Mouse (Mus musculus) 416B (cell line): ENCODE data around the gene Utf1.
A peak's percentile ranks its signal among the peaks of the same experiment; 100 is the strongest.

ENCODE experiments used
- DNase-seq: peaks from one replicate; pipeline ENCODE4 v3.0.0; 2011; ENCODE audit warnings: low read depth

The Utf1 gene

DNA sequence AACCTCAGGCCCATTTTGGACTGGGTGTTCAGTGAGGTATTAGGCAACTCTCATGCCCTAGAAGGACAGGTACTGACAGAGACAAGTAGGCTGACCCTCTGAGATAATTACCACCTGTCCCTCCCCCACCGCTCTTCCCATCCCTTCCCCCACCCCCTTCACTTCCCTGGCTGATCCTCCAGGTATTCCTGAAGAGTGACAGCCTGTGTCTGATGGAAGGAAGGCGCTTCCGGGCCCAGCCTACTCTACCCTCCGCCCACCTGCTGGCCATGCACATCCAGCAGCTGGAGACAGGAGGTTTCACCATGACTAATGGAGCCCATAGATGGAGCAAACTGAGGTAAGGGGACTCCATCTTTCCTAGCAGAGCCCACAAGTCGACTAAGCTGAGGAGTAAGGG is 5.8 kb upstream of the Utf1 start:
- no peak for DNase-seq

- DNase-seq = no peak
These were observed 2.9 kb upstream of the Utf1 start for GRCm38 (mm10) chr7:139940476-139941209.

- DNase-seq = no peak
These were observed 977 bp downstream of the Utf1 start for GRCm38 (mm10) chr7:139944291-139945240.

DNA sequence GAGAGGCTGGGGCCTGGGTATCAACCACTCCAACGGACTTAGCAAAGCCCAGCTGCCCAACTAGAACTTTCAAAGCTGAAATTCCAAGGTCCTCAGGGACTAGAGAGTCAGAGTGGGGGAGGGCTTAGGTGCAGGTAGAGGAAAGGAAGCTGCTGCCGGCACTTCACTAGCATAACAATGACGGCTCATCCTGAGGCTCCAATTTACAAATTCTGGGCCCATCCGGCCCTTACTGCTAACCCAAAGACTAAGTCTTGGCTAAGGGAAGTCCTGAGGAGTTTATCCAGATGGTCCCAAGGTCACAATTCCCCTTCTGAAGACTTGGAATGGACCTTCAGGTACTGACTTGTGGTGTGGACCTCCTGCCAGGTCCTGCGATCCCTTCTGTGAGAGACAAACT is 1.9 kb downstream of the Utf1 start:
- no peak for DNase-seq

GRCm38 (mm10) chr7:139946032-139946431 is 2.4 kb downstream of the Utf1 start:
- no peak for DNase-seq

GRCm38 (mm10) chr7:139949893-139950282 is 6.3 kb downstream of the Utf1 start:
- DNase-seq = peak; percentile 74

- peak; percentile 79 for DNase-seq
These were observed 6.8 kb downstream of the Utf1 start for GRCm38 (mm10) chr7:139950283-139950971.

DNA sequence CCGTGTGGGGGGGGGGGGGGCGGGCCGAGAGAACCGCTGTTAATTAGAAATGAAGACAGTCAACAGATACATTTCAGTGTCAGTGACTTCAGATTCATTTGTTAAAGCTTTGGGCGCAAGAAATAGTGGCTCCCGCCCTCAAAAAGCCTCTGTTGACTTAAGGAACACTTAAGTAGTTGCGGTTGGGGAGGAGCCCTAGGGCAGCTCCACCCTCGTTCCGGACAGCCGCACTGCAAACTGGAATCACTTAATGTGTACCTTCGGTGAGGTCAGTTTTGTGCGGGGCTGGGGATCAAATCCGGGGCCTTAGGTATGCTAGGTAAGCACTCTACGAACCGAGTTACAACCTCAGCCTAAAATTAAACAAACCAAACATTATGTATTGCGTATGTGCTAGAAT is 7.5 kb downstream of the Utf1 start:
- peak; percentile 85 for DNase-seq

- no peak for DNase-seq
These were observed 8.5 kb downstream of the Utf1 start for GRCm38 (mm10) chr7:139951991-139952633.

GRCm38 (mm10) chr7:139955505-139955904 is 11.9 kb downstream of the Utf1 start:
- DNase-seq = no peak

DNA sequence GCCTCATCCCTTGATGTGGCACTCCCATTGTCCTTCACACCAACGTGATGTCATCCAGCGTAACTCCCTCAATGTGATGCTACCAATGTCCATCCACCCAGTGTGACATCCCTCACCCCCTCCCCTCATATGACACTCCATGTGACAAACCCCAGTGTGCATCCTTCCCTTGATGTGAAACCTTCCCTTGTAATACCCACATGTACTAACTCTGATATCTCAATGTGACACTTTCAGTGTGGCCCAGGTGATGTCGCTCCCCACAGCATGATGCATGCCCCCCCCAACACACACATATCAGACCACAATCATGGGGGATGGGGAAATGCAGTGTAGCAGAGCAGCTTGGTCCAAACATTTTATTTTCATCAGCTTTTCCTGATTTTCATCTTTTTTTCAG is 13.1 kb downstream of the Utf1 start:
- no peak for DNase-seq

DNA sequence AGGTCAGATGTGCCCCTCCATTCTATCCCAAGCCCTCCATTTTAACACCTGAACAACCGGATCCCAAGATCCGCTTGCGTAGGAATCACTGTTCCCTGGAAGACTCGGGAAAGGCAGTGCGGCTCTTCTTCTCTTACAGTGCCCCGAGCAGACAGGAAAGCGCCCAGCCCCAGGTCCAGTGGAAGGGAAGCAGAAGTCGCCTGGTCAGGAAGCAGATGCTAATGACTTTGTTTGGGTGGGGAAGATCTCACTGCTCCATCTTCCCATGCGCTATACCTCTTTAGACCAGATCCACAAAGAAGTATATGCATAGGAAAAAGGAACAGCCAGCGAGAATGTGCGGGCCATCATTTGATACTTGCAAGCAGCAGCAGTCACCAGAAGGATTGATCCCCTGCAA is 13.8 kb downstream of the Utf1 start:
- peak; percentile 59 for DNase-seq

DNA sequence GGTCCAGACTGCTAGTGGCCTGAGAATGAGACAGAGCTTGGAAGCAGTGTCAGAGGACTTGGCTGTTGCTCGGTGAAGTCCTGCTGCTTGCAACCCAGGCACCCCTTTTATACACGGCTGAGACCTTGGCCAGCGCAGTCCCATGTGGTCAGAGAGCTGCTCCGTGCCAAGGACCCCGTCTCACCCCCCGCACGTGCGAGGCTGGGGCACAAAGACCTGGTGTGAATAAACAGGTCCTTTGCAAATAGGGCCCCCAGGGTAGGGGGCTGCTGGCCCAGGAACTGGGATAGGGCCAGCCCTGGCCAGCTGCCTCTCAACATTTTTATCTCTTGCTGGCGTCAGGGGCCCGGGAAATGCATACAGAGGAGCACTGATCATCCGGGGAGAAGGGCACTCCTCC is 14.4 kb downstream of the Utf1 start:
- no peak for DNase-seq

DNA sequence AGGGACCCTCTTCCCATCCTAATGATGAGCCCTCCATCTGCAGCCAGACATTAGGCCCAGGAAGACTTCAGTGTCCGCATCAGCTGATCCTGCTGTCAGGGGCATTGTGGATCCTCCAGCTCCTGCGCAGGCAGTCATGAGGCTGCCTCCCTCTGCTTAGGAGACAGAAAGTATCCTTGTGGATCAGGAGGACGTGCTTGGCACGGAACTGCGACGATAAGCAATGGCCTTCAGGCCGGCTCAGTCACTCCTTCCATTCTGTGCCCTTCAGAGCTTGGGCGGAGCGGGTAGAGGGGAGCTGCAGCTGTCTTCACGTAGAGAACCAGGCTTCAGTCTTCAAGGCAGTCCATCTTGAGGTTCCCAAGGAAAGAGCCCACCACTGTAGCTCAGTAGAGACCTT is 17.6 kb downstream of the Utf1 start:
- DNase-seq = no peak

- DNase-seq = no peak
These were observed 20.2 kb downstream of the Utf1 start for GRCm38 (mm10) chr7:139963814-139964213.

- no peak for DNase-seq
These were observed 23.6 kb downstream of the Utf1 start for GRCm38 (mm10) chr7:139967175-139967574.

DNA sequence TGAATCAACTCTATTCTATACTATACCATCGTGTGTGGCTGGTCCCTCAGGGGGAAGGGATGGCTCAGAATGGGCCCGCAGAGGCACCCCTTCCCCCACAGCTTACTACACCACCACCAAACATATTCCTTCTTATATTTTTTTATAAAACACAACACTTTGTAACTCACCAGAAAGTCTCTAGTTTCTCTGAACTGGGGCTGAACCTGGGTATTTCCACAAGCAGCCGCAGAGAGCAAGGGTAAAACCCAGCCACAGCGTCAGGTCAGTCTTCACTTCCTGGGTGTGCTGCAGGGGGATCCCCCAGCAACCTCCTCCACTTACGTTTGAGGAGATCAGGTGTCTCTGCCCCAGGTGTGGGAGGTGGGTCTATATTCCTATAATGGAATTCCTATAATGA is 24.8 kb downstream of the Utf1 start:
- DNase-seq = no peak

DNA sequence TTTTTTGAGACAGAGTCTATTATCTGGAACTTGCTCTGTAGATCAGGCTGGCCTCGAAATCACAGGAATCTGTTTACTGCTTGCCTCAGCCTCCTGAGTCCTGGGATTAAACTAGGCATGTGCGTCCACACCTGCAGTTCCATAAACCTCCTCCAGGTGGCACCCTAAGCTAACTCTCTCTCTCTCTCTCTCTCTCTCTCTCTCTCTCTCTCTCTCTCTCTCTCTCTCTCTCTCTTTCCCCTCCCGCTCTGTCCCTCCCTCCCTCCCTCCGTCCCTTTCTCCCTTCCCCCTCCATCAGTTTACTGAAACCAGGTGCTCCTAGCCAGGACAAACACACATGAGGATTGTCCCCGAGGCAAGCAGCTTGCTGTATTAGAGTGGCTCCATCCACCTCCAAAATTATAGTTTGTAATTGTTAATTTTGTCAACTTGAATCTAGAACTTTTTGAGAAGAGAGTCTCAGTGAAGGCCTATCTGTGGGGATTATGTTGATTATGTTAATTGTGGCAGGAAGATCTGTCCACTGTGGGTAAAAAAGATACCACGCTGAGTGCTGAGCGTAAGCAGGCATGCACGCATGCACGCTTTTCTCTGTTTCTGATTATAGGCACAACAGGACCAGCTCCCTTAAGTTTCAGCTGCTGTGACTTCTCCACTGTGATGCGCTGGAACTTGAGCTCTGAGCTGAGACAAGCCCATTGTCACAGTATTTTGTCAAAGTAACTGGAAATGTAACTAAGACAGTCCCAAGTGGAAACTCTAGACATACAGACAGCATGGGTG is 25.9 kb downstream of the Utf1 start:
- DNase-seq = peak; percentile 91

- DNase-seq = peak; percentile 65
These were observed 26.8 kb downstream of the Utf1 start for GRCm38 (mm10) chr7:139970216-139970919.

DNA sequence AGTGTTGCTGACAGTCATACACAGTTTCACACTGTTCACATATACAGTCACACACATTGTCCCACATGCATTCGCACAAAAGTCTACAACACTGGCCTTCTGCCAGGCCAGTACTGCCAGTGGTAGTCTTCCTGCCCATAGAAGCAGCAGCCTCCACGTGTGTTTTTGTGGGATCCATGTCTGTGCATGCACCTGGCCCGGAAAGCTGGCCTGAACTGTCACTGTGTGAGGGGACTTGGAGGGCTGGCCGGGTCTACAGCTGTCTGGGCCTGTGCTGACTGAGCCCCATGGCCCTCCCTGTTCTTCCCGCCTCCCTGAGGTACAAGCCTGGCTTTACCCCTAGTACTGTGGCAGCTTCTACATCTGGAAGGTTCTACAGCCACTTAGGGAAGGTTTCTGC is 27.4 kb downstream of the Utf1 start:
- DNase-seq = no peak

DNA sequence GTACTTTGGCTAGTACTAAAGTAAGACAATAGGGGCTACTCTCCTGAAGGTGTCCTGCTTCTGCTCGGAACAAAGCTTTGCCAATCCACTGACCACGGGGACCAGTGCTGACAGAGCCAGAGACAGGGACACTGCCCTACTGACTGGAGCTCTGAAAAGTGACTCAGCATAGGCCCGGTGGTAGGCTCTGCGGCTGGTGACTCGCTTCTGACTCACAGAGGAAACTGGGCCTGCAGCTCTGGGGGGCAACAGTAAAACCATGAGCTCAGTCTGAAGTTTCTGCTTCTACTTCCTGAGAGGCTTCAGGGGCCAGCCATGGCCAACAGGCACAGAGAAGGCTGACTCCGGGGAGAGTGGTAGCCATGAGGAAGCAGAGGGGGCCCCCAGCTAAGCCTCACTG is 27.8 kb downstream of the Utf1 start:
- DNase-seq = peak; percentile 98
